Mouse (Mus musculus) MEL (cell line): ENCODE results near the gene Fam161b.

Experiments used
- CHD2 ChIP-seq: IDR thresholded peaks from 2 replicates; pipeline ENCODE4 v1.6.1; 2011; ENCODE audit warnings: low read length, improper control_type of control experiment
- CTCF ChIP-seq, 3 experiments: IDR thresholded peaks in 2 of 3; conservative IDR thresholded peaks in 1 of 3; 2 replicates each; pipeline ENCODE4 v1.5.1; 2011 to 2012; ENCODE audit warnings: low read length in 3 of 3, low read depth in 2 of 3, mild to moderate bottlenecking in 2 of 3, improper control_type of control experiment in 1 of 3, inconsistent platforms in 1 of 3, mixed read lengths in 1 of 3, moderate library complexity in 1 of 3; ENCODE audit not compliant: control insufficient read depth in 1 of 3, insufficient read depth in 1 of 3, poor library complexity in 1 of 3, severe bottlenecking in 1 of 3
- ETS1 ChIP-seq: IDR thresholded peaks from 2 replicates; pipeline ENCODE4 v1.6.1; 2012; ENCODE audit warnings: low read depth, mild to moderate bottlenecking, inconsistent platforms, low read length, improper control_type of control experiment, moderate library complexity
- HCFC1 ChIP-seq: IDR thresholded peaks from 2 replicates; pipeline ENCODE4 v1.6.1; 2012; ENCODE audit warnings: low read depth, mild to moderate bottlenecking, inconsistent platforms, low read length, improper control_type of control experiment, moderate library complexity
- JUND ChIP-seq: IDR thresholded peaks from 2 replicates; pipeline ENCODE4 v1.6.1; 2011; ENCODE audit warnings: low read depth, mild to moderate bottlenecking, improper control_type of control experiment, low read length
- NRF1 ChIP-seq: IDR thresholded peaks from 2 replicates; pipeline ENCODE4 v1.6.1; 2014; ENCODE audit warnings: low read depth, mild to moderate bottlenecking, inconsistent platforms, low read length, improper control_type of control experiment, moderate library complexity; ENCODE audit not compliant: poor library complexity, insufficient read depth, severe bottlenecking
- POLR2A ChIP-seq, 2 experiments: IDR thresholded peaks; 2 replicates each; pipeline ENCODE4 v1.6.1; 2011 to 2012; ENCODE audit warnings: low read length in 2 of 2, mild to moderate bottlenecking in 2 of 2, control low read depth in 1 of 2, improper control_type of control experiment in 1 of 2, low read depth in 1 of 2, moderate library complexity in 1 of 2; ENCODE audit not compliant: control insufficient read depth in 1 of 2, insufficient read depth in 1 of 2, poor library complexity in 1 of 2
- SMC3 ChIP-seq: IDR thresholded peaks from 2 replicates; pipeline ENCODE4 v1.6.1; 2011; ENCODE audit warnings: low read depth, low read length, improper control_type of control experiment
- TAL1 ChIP-seq: IDR thresholded peaks from 2 replicates; pipeline ENCODE4 v1.6.1; 2012; ENCODE audit warnings: mild to moderate bottlenecking, inconsistent platforms, low read length, moderate library complexity, mixed read lengths
- USF1 ChIP-seq: IDR thresholded peaks from 2 replicates; pipeline ENCODE4 v1.6.1; 2014; ENCODE audit warnings: low read depth, mild to moderate bottlenecking, inconsistent platforms, low read length, improper control_type of control experiment, moderate library complexity

- TF ChIP-seq NRF1 (no peak), POLR2A (IDR thresholded peaks at IDR 0.05; ENCODE audit: control insufficient read depth in 1 of 2, insufficient read depth in 1 of 2, low read depth in 1 of 2, low read length in 2 of 2, poor library complexity in 1 of 2) (no peak), USF1 (no peak), CTCF (IDR thresholded peaks at IDR 0.05 in 2 of 3, conservative IDR thresholded peaks at IDR 0.05 in 1 of 3; ENCODE audit: control insufficient read depth in 1 of 3, insufficient read depth in 1 of 3, low read depth in 2 of 3, low read length in 3 of 3, poor library complexity in 1 of 3, severe bottlenecking in 1 of 3) (no peak), ETS1 (no peak; the same call in 1 of the 2 replicates), SMC3 (no peak), CHD2 (no peak), JUND (no peak), TAL1 (no peak), HCFC1 (no peak)
These were observed 39.0 kb upstream of the Fam161b start for GRCm38 (mm10) chr12:84400653-84401052.
